Mouse (Mus musculus) liver, postnatal 0 days (tissue): Measurements from ENCODE around the gene Ocel1. TPM values are rescaled to one million over a fixed set of nuclear protein-coding genes. Genes with fewer than 3 reads are reported as not detected.

Source experiments
- ATAC-seq: fragments of 200-750 bp; cut with Nextera tagmentation; 2 replicates; pipeline ENCODE4 v1.8.0; 2017; ENCODE audit warnings: mild to moderate bottlenecking, moderate library complexity
- DNase-seq: peaks from one replicate; pipeline ENCODE4 v3.0.0-alpha.2; 2016
- H3K27ac ChIP-seq: fragments of 300-500 bp; sonication (generic); 2 replicates; pipeline ENCODE4 v1.5.1; 2014; ENCODE audit warnings: antibody characterized with exemption, moderate library complexity, mild to moderate bottlenecking, low read depth
- H3K27me3 ChIP-seq: fragments of 300-500 bp; sonication (generic); 2 replicates; pipeline ENCODE4 v1.6.1; 2014; ENCODE audit warnings: low read length, control low read depth, mixed read lengths; ENCODE audit not compliant: insufficient read depth
- H3K36me3 ChIP-seq: fragments of 300-500 bp; sonication (generic); replicated peaks from 2 replicates; pipeline ENCODE4 v1.6.1; 2014; ENCODE audit warnings: mild to moderate bottlenecking, control low read depth, low read length, moderate library complexity, mixed read lengths; ENCODE audit not compliant: insufficient read depth
- H3K4me1 ChIP-seq: fragments of 300-500 bp; sonication (generic); 2 replicates; pipeline ENCODE4 v1.6.1; 2014; ENCODE audit warnings: antibody characterized with exemption, mild to moderate bottlenecking, control low read depth; ENCODE audit not compliant: insufficient read depth
- H3K4me2 ChIP-seq: fragments of 300-500 bp; sonication (generic); 2 replicates; pipeline ENCODE4 v1.6.1; 2014; ENCODE audit warnings: low read depth, mild to moderate bottlenecking, low read length, moderate library complexity, mixed read lengths
- H3K4me3 ChIP-seq: fragments of 300-500 bp; sonication (generic); 2 replicates; pipeline ENCODE4 v1.5.1; 2014; ENCODE audit warnings: low read depth, low read length
- H3K9ac ChIP-seq: fragments of 300-500 bp; sonication (generic); replicated peaks from 2 replicates; pipeline ENCODE4 v1.6.1; 2014; ENCODE audit warnings: mild to moderate bottlenecking, moderate library complexity
- H3K9me3 ChIP-seq: fragments of 300-500 bp; sonication (generic); 2 replicates; pipeline ENCODE4 v1.6.1; 2016; ENCODE audit warnings: mild to moderate bottlenecking, control low read depth, low read length, mixed read lengths
- CTCF ChIP-seq: sonication (generic); IDR thresholded peaks from 2 replicates; pipeline ENCODE4 v1.5.1; 2016; ENCODE audit warnings: antibody characterized with exemption, low read depth
- EP300 ChIP-seq: IDR thresholded peaks from 2 replicates; pipeline ENCODE4 v1.6.1; 2016; ENCODE audit warnings: antibody characterized with exemption, low read depth, mild to moderate bottlenecking
- WGBS: fragments of 180-500 bp; shearing (Covaris S2); extraction: QIAGEN DNeasy Blood & Tissue Kit; methylation state at CpG from one replicate; pipeline ENCODE4 v1.1.7; 2014; ENCODE audit not compliant: insufficient replicate concordance; 5-methylcytosine and 5-hydroxymethylcytosine counted together
- polyA plus RNA-seq: library from polyadenylated mRNA; unstranded; fragments of >200 nt; fragmentation: Nextera tagmentation; extraction: Ambion mirVana; gene quantifications from 2 replicates; pipeline ENCODE4 v1.2.1, GENCODE M21; 2015

Gene Ocel1
- polyA plus RNA-seq, 1 experiment from 2014 or later: 5.3 TPM

DNA sequence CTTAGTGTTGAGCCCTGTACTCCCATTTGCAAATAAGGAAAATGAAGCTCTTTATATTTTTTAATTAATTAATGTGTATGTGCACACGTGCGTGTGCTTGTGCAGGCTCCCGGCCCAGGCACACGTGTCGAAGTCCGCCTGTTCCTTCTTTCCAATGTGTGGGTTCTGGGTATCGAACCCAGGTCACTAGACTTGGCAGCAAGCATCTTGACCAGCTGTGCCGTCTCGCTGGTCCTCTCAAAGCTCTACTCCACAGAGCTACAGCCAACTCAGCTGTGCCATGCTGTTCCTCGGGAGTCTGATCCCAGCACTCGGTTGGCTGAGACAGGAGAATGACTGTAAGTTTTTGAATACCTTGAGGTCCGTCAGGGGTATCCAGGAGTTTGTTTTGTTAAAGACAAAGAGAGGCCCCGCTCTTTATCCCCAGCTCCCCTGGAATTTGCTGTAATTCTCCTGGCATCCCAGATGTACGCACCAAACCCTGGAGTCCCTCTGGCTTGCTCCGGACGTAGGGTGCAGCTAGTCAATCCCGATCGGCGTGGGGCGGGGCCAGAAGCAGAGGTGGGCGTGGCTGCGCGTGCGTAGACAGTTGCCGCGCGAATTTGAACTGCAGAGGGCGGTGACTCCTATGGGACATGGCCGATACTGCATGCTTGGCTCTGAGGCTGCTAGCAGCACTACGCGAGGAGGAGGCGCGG lies 34.5 kb downstream of the Ocel1 start, which contains the start of gene Ankle1:
Gene Ankle1, plus strand, starts transcription at position 610 of the 698 bp plus-strand sequence.
- WGBS: 13% methylated on average over 33 of the region's 33 CpGs
- Histone ChIP-seq H3K36me3 (peaks cover 33% of the 10 kb centered on the region), H3K4me3 (peak within 1 kb of the TSS; percentile 92)

DNA sequence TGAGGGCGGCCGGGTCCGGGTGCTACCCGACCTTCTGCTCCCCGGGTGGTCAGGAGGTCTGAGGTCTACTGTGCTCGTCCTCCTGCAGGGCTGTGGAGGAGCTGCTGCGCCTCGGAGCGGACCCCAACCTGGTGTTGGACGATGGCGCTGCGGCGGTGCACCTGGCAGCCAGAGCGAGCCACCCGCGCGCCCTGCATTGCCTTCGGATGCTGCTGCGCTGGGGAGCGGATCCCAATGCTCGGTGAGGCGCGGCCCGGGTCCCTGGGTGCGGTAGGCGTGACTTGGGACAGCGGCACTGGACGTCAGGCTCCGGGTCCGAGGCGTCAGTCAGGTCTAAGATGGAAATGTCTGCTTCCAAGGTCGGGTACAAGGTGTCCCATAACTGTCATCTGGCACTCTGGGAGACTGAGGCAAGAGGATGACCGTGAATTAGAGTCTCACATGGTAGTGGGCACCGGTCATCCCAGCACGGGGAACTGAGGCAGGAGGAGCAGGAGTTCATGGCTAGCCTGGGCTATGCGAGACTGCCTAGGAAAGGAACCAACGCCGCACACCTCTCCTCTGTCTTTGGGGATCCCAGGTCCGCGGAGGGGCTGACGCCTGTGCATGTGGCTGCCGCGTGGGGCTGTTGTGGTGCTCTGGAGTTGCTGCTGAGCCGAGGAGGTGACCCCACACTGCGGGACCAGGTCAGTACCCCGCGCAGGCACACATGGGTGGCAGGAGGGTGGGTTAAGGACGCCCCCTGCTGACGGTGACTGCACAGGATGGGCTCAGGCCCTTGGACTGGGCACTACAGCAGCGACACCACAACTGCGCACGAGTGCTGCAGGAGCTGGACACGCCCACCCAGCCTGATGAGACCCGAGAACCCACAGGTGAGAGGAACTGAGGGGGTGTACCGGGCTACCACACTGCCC lies 35.3 kb downstream of the Ocel1 start:
- H3K4me3 ChIP-seq: peak overlapping the region; percentile 92
- peak overlapping the region; percentile 70 for H3K27ac ChIP-seq
- H3K4me1 ChIP-seq: peaks cover 20% of the 10 kb centered on the region
- H3K4me2 ChIP-seq: peak overlapping the region; percentile 97
- DNase-seq (peak; percentile 89), ATAC-seq (peak; percentile 67)
- H3K9me3 ChIP-seq: no peaks in the 10 kb centered on the region
- H3K36me3 ChIP-seq: peaks cover 31% of the 10 kb centered on the region
- TF ChIP-seq EP300 (no peak), CTCF (peak; percentile 93)
- WGBS: under 1% methylated on average over 55 of the region's 55 CpGs
- H3K9ac ChIP-seq: peak overlapping the region; percentile 84
- no peaks in the 10 kb centered on the region for H3K27me3 ChIP-seq

More for the DNA sequence above, 34.5 kb downstream of the Ocel1 start, which contains the start of gene Ankle1:
- Histone ChIP-seq H3K4me1 (peaks cover 20% of the 10 kb centered on the region), H3K9me3 (no peaks in the 10 kb centered on the region), H3K27ac (peak within 1 kb of the TSS; percentile 70), H3K9ac (peak within 1 kb of the TSS; percentile 84), H3K4me2 (peak within 1 kb of the TSS; percentile 97), H3K27me3 (no peaks in the 10 kb centered on the region)
- peak; percentile 93 for ATAC-seq
- peak; percentile 99 for DNase-seq
- TF ChIP-seq CTCF (peak; percentile 86), EP300 (no peak)

DNA sequence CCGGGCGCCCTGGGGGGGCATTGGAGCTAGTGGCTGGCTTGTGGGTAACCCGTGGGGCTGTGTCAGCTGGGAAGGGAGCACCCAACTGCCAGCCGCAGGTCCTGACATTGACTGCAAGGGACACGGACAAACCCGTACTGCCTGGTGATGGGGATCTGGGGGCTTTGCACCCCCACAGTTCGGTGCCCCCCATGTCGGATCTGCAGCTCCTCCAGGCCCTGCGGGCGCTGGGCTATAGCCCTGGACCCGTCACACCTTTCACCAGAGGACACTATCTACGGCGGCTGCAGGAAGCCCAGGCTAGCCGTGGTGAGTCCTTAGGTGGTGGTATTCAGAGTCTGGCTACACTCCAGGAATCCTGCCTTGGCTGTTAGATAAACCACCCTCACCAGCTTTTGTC lies 36.3 kb downstream of the Ocel1 start:
- Histone ChIP-seq H3K9me3 (no peaks in the 10 kb centered on the region), H3K4me1 (peaks cover 23% of the 10 kb centered on the region), H3K27ac (no peak overlapping the region), H3K27me3 (no peaks in the 10 kb centered on the region), H3K4me3 (no peak overlapping the region), H3K36me3 (peaks cover 31% of the 10 kb centered on the region), H3K9ac (no peak overlapping the region), H3K4me2 (peak overlapping the region; percentile 97)
- no peak for TF ChIP-seq CTCF
- TF ChIP-seq EP300: no peak
- 94% methylated on average over 14 of the region's 14 CpGs for WGBS
- DNase-seq: no peak
- ATAC-seq: no peak

DNA sequence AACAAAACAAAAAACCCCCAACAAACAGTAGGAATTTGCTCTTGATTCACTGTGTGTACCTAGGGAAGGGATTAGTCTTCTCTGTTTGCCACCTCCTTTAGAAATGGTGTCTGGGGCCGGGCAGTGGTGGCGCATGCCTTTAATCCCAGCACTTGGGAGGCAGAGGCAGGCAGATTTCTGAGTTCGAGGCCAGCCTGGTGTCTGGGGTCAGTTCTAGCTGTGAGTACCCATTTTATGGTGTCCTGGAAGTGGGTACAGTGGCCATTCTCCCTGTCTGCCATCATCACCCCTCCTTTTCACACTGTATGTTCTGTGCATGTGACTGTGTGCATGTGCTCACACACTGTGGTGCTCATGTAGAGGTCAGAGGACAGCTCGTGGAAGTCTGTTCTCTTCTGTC lies 37.1 kb downstream of the Ocel1 start:
- DNase-seq (no peak), ATAC-seq (no peak)
- peaks cover 23% of the 10 kb centered on the region for H3K4me1 ChIP-seq
- WGBS: 89% methylated on average over 4 of the region's 4 CpGs
- peaks cover 30% of the 10 kb centered on the region for H3K36me3 ChIP-seq
- no peaks in the 10 kb centered on the region for H3K27me3 ChIP-seq
- no peak overlapping the region for H3K27ac ChIP-seq
- TF ChIP-seq EP300 (no peak), CTCF (no peak)
- no peak overlapping the region for H3K4me2 ChIP-seq
- H3K9ac ChIP-seq: no peak overlapping the region
- H3K9me3 ChIP-seq: no peaks in the 10 kb centered on the region
- H3K4me3 ChIP-seq: no peak overlapping the region

DNA sequence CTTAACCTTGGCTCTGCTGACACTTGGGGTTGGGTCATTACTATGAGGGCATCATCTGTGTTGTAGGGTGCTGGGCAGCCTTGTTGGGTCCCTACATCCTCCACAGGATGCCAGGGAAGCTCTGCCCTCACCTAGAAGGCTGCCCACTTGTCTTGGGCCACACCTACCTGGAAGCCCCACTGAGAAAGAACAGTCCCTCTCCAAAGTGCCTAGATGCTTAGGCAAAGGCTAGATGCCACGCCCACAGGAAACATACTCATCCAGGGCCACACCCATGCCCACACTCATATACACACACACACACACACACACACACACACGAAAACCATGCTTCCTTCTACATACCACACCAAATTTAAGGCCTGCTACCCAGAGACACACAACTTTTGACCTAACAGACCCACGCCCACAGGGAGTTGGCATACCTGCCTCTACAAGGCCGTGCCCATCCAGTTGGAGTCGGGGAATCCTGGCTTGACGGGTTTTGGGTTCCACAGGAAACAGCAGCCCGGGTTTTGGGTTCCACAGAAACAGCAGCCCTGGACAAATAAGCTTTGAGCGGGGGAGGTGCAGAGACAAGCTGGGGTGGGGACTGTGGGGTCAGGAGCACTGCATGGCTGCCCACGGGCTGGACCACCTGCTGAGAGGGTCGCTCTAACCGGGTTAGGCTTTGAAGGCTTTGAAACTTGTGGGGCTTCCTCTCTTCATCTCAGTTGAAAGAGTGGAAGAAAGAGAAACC lies 40.6 kb downstream of the Ocel1 start:
- no peaks in the 10 kb centered on the region for H3K9me3 ChIP-seq
- H3K4me1 ChIP-seq: peaks cover 6% of the 10 kb centered on the region
- peaks cover 29% of the 10 kb centered on the region for H3K36me3 ChIP-seq
- DNase-seq: no peak
- ATAC-seq: no peak
- H3K27ac ChIP-seq: no peak overlapping the region
- TF ChIP-seq CTCF (no peak), EP300 (no peak)
- H3K4me2 ChIP-seq: no peak overlapping the region
- 43% methylated on average over 11 of the region's 11 CpGs for WGBS
- no peaks in the 10 kb centered on the region for H3K27me3 ChIP-seq
- H3K9ac ChIP-seq: no peak overlapping the region
- no peak overlapping the region for H3K4me3 ChIP-seq
